Mouse (Mus musculus) neural tube, embryonic 15.5 days (tissue): ENCODE data around the gene Urgcp. TPM values are rescaled to one million over a fixed set of nuclear protein-coding genes. Genes with fewer than 3 reads are reported as not detected.

Source experiments
- ATAC-seq: fragments of 200-750 bp; cut with Nextera tagmentation; 2 replicates; pipeline ENCODE4 v1.8.0; 2017; ENCODE audit warnings: mild to moderate bottlenecking, moderate TSS enrichment, moderate library complexity; ENCODE audit not compliant: low FRiP score
- H3K27ac ChIP-seq: fragments of 300-500 bp; sonication (generic); replicated peaks from 2 replicates; pipeline ENCODE4 v1.5.1; 2015; ENCODE audit warnings: mild to moderate bottlenecking, inconsistent platforms
- H3K27me3 ChIP-seq: fragments of 300-500 bp; sonication (generic); replicated peaks from 2 replicates; pipeline ENCODE4 v1.6.1; 2015; ENCODE audit warnings: inconsistent platforms
- H3K36me3 ChIP-seq: fragments of 300-500 bp; sonication (generic); 2 replicates; pipeline ENCODE4 v1.6.1; 2015; ENCODE audit warnings: inconsistent platforms
- H3K4me1 ChIP-seq: fragments of 300-500 bp; sonication (generic); 2 replicates; pipeline ENCODE4 v1.6.1; 2015; ENCODE audit warnings: inconsistent platforms
- H3K4me2 ChIP-seq: fragments of 300-500 bp; sonication (generic); 2 replicates; pipeline ENCODE4 v1.6.1; 2015; ENCODE audit warnings: inconsistent platforms, mild to moderate bottlenecking, moderate library complexity
- H3K4me3 ChIP-seq: fragments of 300-500 bp; sonication (generic); replicated peaks from 2 replicates; pipeline ENCODE4 v1.5.1; 2015; ENCODE audit warnings: mild to moderate bottlenecking, inconsistent platforms
- H3K9ac ChIP-seq: fragments of 300-500 bp; sonication (generic); replicated peaks from 2 replicates; pipeline ENCODE4 v1.6.1; 2015; ENCODE audit warnings: mild to moderate bottlenecking, inconsistent platforms
- H3K9me3 ChIP-seq: fragments of 300-500 bp; sonication (generic); replicated peaks from 2 replicates; pipeline ENCODE4 v1.6.1; 2016; ENCODE audit warnings: inconsistent platforms
- WGBS: fragments of 180-500 bp; shearing (Covaris S2); methylation state at CpG from one replicate; pipeline ENCODE4 v1.1.7; 2015; ENCODE audit warnings: mixed read lengths; 5-methylcytosine and 5-hydroxymethylcytosine counted together
- polyA plus RNA-seq: library from polyadenylated mRNA; unstranded; fragments of >200 nt; fragmentation: Nextera tagmentation; extraction: Ambion mirVana; gene quantifications from 2 replicates; pipeline ENCODE4 v1.2.1, GENCODE M21; 2015

Urgcp gene
- polyA plus RNA-seq, 1 experiment from 2014 or later: 34.1 TPM

DNA sequence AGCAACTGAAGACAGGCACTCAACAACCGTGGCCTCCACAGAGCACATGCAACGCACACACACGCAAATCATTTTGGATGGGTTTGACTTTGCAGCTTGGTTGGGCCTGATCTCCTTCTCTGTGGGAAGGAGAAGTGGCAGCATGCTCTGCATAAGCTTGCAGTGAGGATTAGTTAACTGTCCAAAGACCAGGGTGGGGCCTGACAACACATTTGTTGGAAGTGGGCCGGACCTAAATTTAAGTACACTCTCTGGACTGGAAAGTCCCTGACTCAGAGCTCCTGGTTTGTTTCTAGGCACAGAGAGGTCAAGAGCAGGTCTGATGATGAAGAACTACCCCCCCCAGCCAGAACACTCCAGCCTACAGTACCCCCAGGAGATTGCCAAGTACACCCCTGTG lies 27.9 kb downstream of the Urgcp start:
- no peaks in the 10 kb centered on the region for H3K36me3 ChIP-seq
- no peak for ATAC-seq
- no peak overlapping the region for H3K4me2 ChIP-seq

DNA sequence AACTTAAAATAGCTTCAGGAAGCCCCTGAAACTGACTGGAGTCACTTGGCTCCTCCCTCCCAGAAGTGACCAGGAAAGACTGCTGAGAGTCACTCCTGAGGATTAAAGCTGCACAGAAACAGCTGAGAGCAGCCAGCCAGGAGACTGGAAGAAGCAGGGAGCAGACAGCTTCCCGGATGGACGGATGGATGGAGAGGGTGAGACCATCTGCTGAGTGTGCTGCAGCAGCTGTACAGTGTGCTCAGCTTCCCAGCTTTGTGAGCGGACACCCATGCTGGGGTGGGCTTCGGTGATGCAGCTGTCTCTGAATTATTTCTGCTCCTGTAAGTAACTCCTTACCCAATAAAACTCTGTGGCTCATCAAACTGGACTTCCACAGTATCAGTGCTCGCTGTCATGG lies 29.8 kb downstream of the Urgcp start:
- no peak overlapping the region for H3K27ac ChIP-seq
- ATAC-seq: no peak
- 58% methylated on average over 5 of the region's 5 CpGs for WGBS

More for the DNA sequence above, 27.9 kb downstream of the Urgcp start:
- no peak overlapping the region for H3K4me3 ChIP-seq
- no peak overlapping the region for H3K9ac ChIP-seq
- H3K27ac ChIP-seq: no peak overlapping the region
- WGBS: 91% methylated on average over 4 of the region's 4 CpGs
- H3K9me3 ChIP-seq: no peaks in the 10 kb centered on the region
- H3K4me1 ChIP-seq: peaks cover 12% of the 10 kb centered on the region; the same call in 1 of the 2 replicates
- no peaks in the 10 kb centered on the region for H3K27me3 ChIP-seq

GRCm38 (mm10) chr11:5729582-5729981 lies 32.6 kb downstream of the Urgcp start:
- Histone ChIP-seq H3K9ac (no peak overlapping the region), H3K4me3 (no peak overlapping the region), H3K4me2 (no peak overlapping the region), H3K27ac (no peak overlapping the region), H3K4me1 (peaks cover 12% of the 10 kb centered on the region; the same call in 1 of the 2 replicates), H3K27me3 (no peaks in the 10 kb centered on the region), H3K36me3 (peaks cover 4% of the 10 kb centered on the region; the same call in 1 of the 2 replicates), H3K9me3 (no peaks in the 10 kb centered on the region)
- WGBS: 91% methylated on average over 9 of the region's 9 CpGs
- no peak for ATAC-seq

More for the DNA sequence above, 29.8 kb downstream of the Urgcp start:
- H3K9ac ChIP-seq: no peak overlapping the region
- H3K4me2 ChIP-seq: no peak overlapping the region
- H3K9me3 ChIP-seq: no peaks in the 10 kb centered on the region
- no peak overlapping the region for H3K4me3 ChIP-seq
- peaks cover 12% of the 10 kb centered on the region; the same call in 1 of the 2 replicates for H3K4me1 ChIP-seq
- no peaks in the 10 kb centered on the region for H3K36me3 ChIP-seq
- H3K27me3 ChIP-seq: no peaks in the 10 kb centered on the region

- ATAC-seq: no peak
- Histone ChIP-seq H3K9ac (no peak overlapping the region), H3K27me3 (no peaks in the 10 kb centered on the region), H3K27ac (no peak overlapping the region), H3K36me3 (peaks cover 54% of the 10 kb centered on the region), H3K4me3 (no peak overlapping the region), H3K4me2 (no peak overlapping the region), H3K9me3 (no peaks in the 10 kb centered on the region), H3K4me1 (no peaks in the 10 kb centered on the region)
- 95% methylated on average over 12 of the region's 12 CpGs for WGBS
Observed at GRCm38 (mm10) chr11:5718611-5719354, 43.4 kb downstream of the Urgcp start.

GRCm38 (mm10) chr11:5716938-5717705 lies 45.1 kb downstream of the Urgcp start:
- no peak overlapping the region for H3K4me3 ChIP-seq
- H3K27me3 ChIP-seq: no peaks in the 10 kb centered on the region
- peaks cover 48% of the 10 kb centered on the region for H3K36me3 ChIP-seq
- H3K4me2 ChIP-seq: no peak overlapping the region
- no peak overlapping the region for H3K27ac ChIP-seq
- H3K4me1 ChIP-seq: no peaks in the 10 kb centered on the region
- H3K9ac ChIP-seq: no peak overlapping the region
- no peak for ATAC-seq
- 95% methylated on average over 34 of the region's 34 CpGs for WGBS
- no peaks in the 10 kb centered on the region for H3K9me3 ChIP-seq

DNA sequence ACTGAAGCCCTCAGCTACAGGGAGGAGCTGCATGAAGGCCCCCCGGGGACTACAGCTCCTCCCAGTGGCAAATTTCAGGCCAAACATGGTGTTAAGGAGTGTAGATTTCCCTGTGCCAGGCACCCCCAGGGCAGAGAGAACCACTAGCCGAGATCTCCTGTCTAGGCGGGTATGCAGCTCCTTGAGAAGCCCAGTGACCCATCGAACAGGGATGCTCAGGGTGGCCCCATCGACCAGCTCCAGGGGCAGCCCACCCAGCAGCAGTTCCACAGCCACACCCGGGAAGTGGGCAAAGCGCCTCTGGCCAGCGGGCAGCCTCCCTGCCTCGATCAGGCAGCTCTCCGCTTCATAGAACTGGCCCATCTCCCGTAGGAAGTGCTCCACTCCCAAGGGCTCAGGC lies 45.9 kb downstream of the Urgcp start:
- Histone ChIP-seq H3K27ac (no peak overlapping the region), H3K9ac (no peak overlapping the region), H3K4me1 (no peaks in the 10 kb centered on the region), H3K36me3 (peaks cover 42% of the 10 kb centered on the region), H3K9me3 (no peaks in the 10 kb centered on the region), H3K4me2 (no peak overlapping the region), H3K4me3 (no peak overlapping the region), H3K27me3 (no peaks in the 10 kb centered on the region)
- no peak for ATAC-seq
- 96% methylated on average over 11 of the region's 11 CpGs for WGBS

DNA sequence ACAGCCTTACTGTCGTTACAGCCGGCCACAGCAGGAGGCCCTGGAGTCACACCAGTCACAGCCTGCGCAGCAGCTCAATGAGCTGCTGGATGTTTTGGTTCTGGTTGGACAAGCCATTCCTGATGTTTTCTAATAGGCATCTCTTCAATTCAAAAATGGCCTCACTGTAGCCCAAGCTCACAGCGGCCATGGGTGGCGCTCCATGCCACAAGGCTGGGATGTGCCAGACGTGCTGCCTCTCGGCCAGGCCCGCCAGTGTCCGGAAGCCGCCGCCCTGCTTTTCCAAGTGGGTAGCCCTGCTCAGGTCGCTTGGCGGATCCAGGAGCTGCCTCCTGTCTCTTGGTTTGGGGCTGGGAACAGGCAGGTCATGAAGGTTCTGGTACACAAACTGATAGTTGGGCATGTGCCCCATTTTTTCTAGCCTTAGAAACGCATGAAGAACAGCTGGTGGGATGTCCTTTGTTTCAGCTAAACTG lies 46.5 kb downstream of the Urgcp start, which contains the start of gene Mrps24:
TSS of gene Mrps24 (minus strand) at position 51 of the 476 bp plus-strand sequence.
- Histone ChIP-seq H3K9me3 (no peaks in the 10 kb centered on the region), H3K27ac (no peak within 1 kb of the TSS), H3K36me3 (peaks cover 42% of the 10 kb centered on the region), H3K4me3 (no peak within 1 kb of the TSS), H3K27me3 (no peaks in the 10 kb centered on the region), H3K4me2 (no peak within 1 kb of the TSS), H3K9ac (no peak within 1 kb of the TSS), H3K4me1 (no peaks in the 10 kb centered on the region)
- ATAC-seq: no peak
- WGBS: 81% methylated on average over 14 of the region's 14 CpGs

DNA sequence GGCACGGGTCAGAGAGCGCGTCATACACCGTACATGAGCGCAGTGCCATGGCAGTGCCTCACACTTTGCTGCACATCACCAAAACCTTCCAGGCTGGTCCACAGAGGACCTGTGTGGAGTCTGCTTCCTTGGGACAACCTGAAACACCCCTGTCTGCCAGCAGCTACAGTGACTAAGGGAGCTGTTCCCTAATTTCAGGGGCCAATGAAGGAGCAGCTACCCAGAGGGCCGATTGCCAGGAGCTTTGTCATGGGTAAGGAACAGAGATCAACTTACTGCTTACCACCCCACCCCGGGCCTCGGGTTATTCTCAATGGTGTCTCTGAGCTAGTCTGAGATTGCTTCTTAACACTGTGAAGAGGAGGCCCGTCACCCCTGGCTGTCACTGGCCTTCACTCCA lies 47.0 kb downstream of the Urgcp start:
- Histone ChIP-seq H3K27me3 (no peaks in the 10 kb centered on the region), H3K27ac (no peak overlapping the region)
- 91% methylated on average over 9 of the region's 9 CpGs for WGBS

DNA sequence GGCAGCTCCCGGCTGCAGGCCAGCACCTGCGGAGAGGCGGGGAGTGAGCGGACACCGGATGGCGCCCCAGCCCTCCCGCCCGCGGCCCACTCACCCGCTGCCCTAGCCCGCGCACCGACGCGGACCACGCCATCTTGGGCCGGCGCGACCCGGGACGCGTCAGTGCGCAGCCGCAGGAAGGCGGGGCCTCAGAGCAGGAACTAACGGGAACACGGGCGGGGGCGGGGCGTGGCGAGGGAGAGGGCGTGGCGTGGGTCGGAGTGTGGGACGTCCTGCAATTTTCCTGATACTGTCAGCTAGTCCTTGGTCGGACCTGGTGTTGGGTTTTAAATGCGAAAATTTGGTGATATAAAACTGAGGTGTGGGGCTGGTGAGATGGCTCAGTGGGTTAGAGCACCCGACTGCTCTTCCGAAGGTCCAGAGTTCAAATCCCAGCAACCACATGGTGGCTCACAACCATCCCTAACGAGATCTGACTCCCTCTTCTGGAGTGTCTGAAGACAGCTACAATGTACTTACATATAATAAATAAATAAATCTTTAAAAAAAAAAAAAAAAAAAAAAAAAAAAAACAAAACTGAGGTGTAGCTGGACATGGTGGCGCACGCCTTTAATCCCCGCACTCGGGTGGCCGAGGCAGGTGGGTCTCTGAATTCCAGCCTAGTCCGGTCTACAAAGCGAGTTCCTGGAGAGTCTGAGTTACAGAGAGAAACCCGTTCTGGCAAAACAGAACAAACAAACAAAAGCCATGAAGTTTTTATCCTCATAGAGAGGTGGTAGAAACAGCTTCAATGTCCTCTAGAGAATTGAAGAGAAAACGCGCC lies 54.4 kb downstream of the Urgcp start:
- H3K4me3 ChIP-seq: peak overlapping the region; percentile 97
- H3K9me3 ChIP-seq: no peaks in the 10 kb centered on the region
- peak; percentile 97 for ATAC-seq
- peak overlapping the region; percentile 85 for H3K27ac ChIP-seq
- peaks cover 19% of the 10 kb centered on the region for H3K36me3 ChIP-seq
- H3K27me3 ChIP-seq: no peaks in the 10 kb centered on the region
- 21% methylated on average over 43 of the region's 50 CpGs for WGBS
- H3K9ac ChIP-seq: peak overlapping the region; percentile 94
- peak overlapping the region; percentile 71 for H3K4me2 ChIP-seq
- peaks cover 14% of the 10 kb centered on the region for H3K4me1 ChIP-seq

More for the DNA sequence above, 47.0 kb downstream of the Urgcp start:
- Histone ChIP-seq H3K4me3 (no peak overlapping the region), H3K9me3 (no peaks in the 10 kb centered on the region), H3K4me1 (no peaks in the 10 kb centered on the region), H3K36me3 (peaks cover 42% of the 10 kb centered on the region), H3K9ac (no peak overlapping the region), H3K4me2 (no peak overlapping the region)
- no peak for ATAC-seq

DNA sequence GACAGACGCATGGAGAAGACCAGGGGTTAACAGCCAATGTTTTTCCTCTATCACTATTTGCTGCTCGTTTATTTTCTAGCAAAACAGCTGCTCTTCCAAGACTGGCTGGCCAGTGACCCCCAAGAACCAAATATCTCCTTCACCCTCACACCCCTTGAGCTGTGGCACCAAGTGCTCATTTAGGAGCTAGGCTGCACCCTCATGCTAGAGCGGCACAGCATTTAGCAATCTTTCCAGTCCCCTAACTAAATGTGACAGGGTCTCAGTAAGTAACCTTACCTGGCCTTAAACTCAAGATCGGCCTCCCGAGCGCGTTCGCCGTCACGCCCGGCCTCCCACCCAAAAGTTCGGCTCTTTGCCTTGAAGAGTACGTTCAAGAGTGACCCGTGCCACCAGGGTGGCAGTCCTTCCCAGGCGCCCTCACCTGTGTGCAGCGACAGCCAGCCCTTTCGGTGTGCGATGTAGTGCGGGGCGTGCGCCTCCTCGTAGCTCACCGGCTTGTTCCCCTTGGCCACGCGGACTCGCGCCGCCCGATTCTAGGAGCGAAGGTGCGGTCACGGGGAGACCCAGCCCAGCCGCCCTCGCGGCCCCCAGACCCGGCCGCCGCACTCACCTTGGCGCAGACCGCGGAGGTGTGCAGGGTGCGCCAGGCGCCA lies 55.2 kb downstream of the Urgcp start:
- peak; percentile 79 for ATAC-seq
- H3K36me3 ChIP-seq: peaks cover 19% of the 10 kb centered on the region
- H3K9me3 ChIP-seq: no peaks in the 10 kb centered on the region
- peak overlapping the region; percentile 94 for H3K9ac ChIP-seq
- peak overlapping the region; percentile 85 for H3K27ac ChIP-seq
- peaks cover 14% of the 10 kb centered on the region for H3K4me1 ChIP-seq
- H3K4me2 ChIP-seq: peak overlapping the region; percentile 71
- under 1% methylated on average over 42 of the region's 43 CpGs for WGBS
- H3K27me3 ChIP-seq: no peaks in the 10 kb centered on the region
- H3K4me3 ChIP-seq: peak overlapping the region; percentile 97

GRCm38 (mm10) chr11:5705972-5706371 lies 56.2 kb downstream of the Urgcp start:
- H3K9ac ChIP-seq: peak overlapping the region; percentile 94
- WGBS: 93% methylated on average over 9 of the region's 9 CpGs

More at GRCm38 (mm10) chr11:5705972-5706371, 56.2 kb downstream of the Urgcp start:
- Histone ChIP-seq H3K36me3 (peaks cover 19% of the 10 kb centered on the region), H3K4me2 (peak overlapping the region; percentile 71), H3K27ac (no peak overlapping the region), H3K4me1 (peaks cover 14% of the 10 kb centered on the region), H3K9me3 (no peaks in the 10 kb centered on the region), H3K27me3 (no peaks in the 10 kb centered on the region), H3K4me3 (peak overlapping the region; percentile 97)
- no peak for ATAC-seq
